Mouse (Mus musculus): ENCODE results near the gene Hoxb7. TPM values are rescaled to one million over a fixed set of nuclear protein-coding genes. Genes with fewer than 3 reads are reported as not detected.
A peak's percentile ranks its signal among the peaks of the same experiment; 100 is the strongest.

The Hoxb7 gene
- polyA plus RNA-seq, 1 experiment from 2014 or later: 1.8 TPM

- Histone ChIP-seq H3K4me3 (replicated peaks) (peak overlapping the region; percentile 12; the same call in 1 of the 2 replicates), H3K4me1 (replicated peaks) (peaks cover 18% of the 10 kb centered on the region), H3K4me2 (peak overlapping the region; percentile 44), H3K9ac (replicated peaks) (no peak overlapping the region), H3K36me3 (no peaks in the 10 kb centered on the region), H3K27me3 (peaks cover 100% of the 10 kb centered on the region), H3K9me3 (no peaks in the 10 kb centered on the region), H3K27ac (no peak overlapping the region)
- 2% methylated on average over 38 of the region's 38 CpGs for WGBS
- ATAC-seq (ENCODE audit: insufficient number of reproducible peaks, insufficient read depth, low FRiP score, low TSS enrichment, low read depth): no peak
These were observed 18.2 kb downstream of the Hoxb7 start for GRCm38 (mm10) chr11:96304381-96305195.

GRCm38 (mm10) chr11:96305505-96306182 lies 19.2 kb downstream of the Hoxb7 start:
- Histone ChIP-seq H3K27ac (no peak overlapping the region), H3K9ac (replicated peaks) (no peak overlapping the region), H3K4me3 (replicated peaks) (no peak overlapping the region; the same call in 1 of the 2 replicates), H3K4me1 (replicated peaks) (peaks cover 12% of the 10 kb centered on the region), H3K36me3 (no peaks in the 10 kb centered on the region), H3K4me2 (no peak overlapping the region), H3K27me3 (peaks cover 100% of the 10 kb centered on the region), H3K9me3 (no peaks in the 10 kb centered on the region)
- WGBS: 35% methylated on average over 6 of the region's 6 CpGs
- no peak for ATAC-seq (ENCODE audit: insufficient number of reproducible peaks, insufficient read depth, low FRiP score, low TSS enrichment, low read depth)

GRCm38 (mm10) chr11:96306183-96306907 lies 19.9 kb downstream of the Hoxb7 start:
- WGBS: 14% methylated on average over 7 of the region's 7 CpGs
- Histone ChIP-seq H3K27me3 (peaks cover 100% of the 10 kb centered on the region), H3K9me3 (no peaks in the 10 kb centered on the region), H3K4me2 (no peak overlapping the region), H3K9ac (replicated peaks) (no peak overlapping the region), H3K4me1 (replicated peaks) (peaks cover 8% of the 10 kb centered on the region), H3K36me3 (no peaks in the 10 kb centered on the region), H3K27ac (no peak overlapping the region), H3K4me3 (replicated peaks) (no peak overlapping the region)
- no peak for ATAC-seq (ENCODE audit: insufficient number of reproducible peaks, insufficient read depth, low FRiP score, low TSS enrichment, low read depth)

- H3K4me2 ChIP-seq: no peak overlapping the region
- H3K36me3 ChIP-seq: no peaks in the 10 kb centered on the region
- H3K4me3 ChIP-seq (replicated peaks): no peak overlapping the region
- WGBS: 2% methylated on average over 13 of the region's 13 CpGs
- peaks cover 100% of the 10 kb centered on the region for H3K27me3 ChIP-seq
- H3K4me1 ChIP-seq (replicated peaks): peaks cover 8% of the 10 kb centered on the region
- ATAC-seq (ENCODE audit: insufficient number of reproducible peaks, insufficient read depth, low FRiP score, low TSS enrichment, low read depth): no peak
- no peaks in the 10 kb centered on the region for H3K9me3 ChIP-seq
- H3K27ac ChIP-seq: no peak overlapping the region
- H3K9ac ChIP-seq (replicated peaks): no peak overlapping the region
These were observed 20.5 kb downstream of the Hoxb7 start for GRCm38 (mm10) chr11:96306908-96307269.

- ATAC-seq (ENCODE audit: insufficient number of reproducible peaks, insufficient read depth, low FRiP score, low TSS enrichment, low read depth): no peak
- Histone ChIP-seq H3K9me3 (no peaks in the 10 kb centered on the region), H3K27me3 (peaks cover 100% of the 10 kb centered on the region), H3K27ac (no peak overlapping the region), H3K36me3 (no peaks in the 10 kb centered on the region), H3K4me1 (replicated peaks) (peaks cover 5% of the 10 kb centered on the region), H3K4me3 (replicated peaks) (no peak overlapping the region), H3K9ac (replicated peaks) (no peak overlapping the region), H3K4me2 (no peak overlapping the region)
- WGBS: 13% methylated on average over 4 of the region's 4 CpGs
These were observed 22.3 kb downstream of the Hoxb7 start for GRCm38 (mm10) chr11:96308763-96309162.

GRCm38 (mm10) chr11:96309288-96309687 lies 22.9 kb downstream of the Hoxb7 start:
- Histone ChIP-seq H3K4me3 (replicated peaks) (no peak overlapping the region), H3K9me3 (no peaks in the 10 kb centered on the region), H3K4me1 (replicated peaks) (peaks cover 3% of the 10 kb centered on the region; the same call in 1 of the 2 replicates), H3K9ac (replicated peaks) (no peak overlapping the region), H3K4me2 (no peak overlapping the region), H3K27me3 (peaks cover 100% of the 10 kb centered on the region), H3K27ac (no peak overlapping the region), H3K36me3 (no peaks in the 10 kb centered on the region)
- no peak for ATAC-seq (ENCODE audit: insufficient number of reproducible peaks, insufficient read depth, low FRiP score, low TSS enrichment, low read depth)
- 18% methylated on average over 4 of the region's 4 CpGs for WGBS

- WGBS: 5% methylated on average over 20 of the region's 20 CpGs
- Histone ChIP-seq H3K4me1 (replicated peaks) (peaks cover 3% of the 10 kb centered on the region; the same call in 1 of the 2 replicates), H3K27me3 (peaks cover 100% of the 10 kb centered on the region), H3K4me3 (replicated peaks) (no peak overlapping the region), H3K9ac (replicated peaks) (no peak overlapping the region), H3K27ac (no peak overlapping the region), H3K9me3 (no peaks in the 10 kb centered on the region), H3K4me2 (no peak overlapping the region), H3K36me3 (no peaks in the 10 kb centered on the region)
- ATAC-seq (ENCODE audit: insufficient number of reproducible peaks, insufficient read depth, low FRiP score, low TSS enrichment, low read depth): no peak
These were observed 23.9 kb downstream of the Hoxb7 start for GRCm38 (mm10) chr11:96310183-96310938.

- Histone ChIP-seq H3K9me3 (no peaks in the 10 kb centered on the region), H3K27ac (no peak overlapping the region), H3K36me3 (no peaks in the 10 kb centered on the region), H3K4me3 (replicated peaks) (peak overlapping the region; percentile 23), H3K27me3 (peaks cover 100% of the 10 kb centered on the region), H3K4me1 (replicated peaks) (peaks cover 3% of the 10 kb centered on the region; the same call in 1 of the 2 replicates), H3K9ac (replicated peaks) (no peak overlapping the region), H3K4me2 (peak overlapping the region; percentile 42)
- WGBS: 6% methylated on average over 6 of the region's 6 CpGs
- no peak for ATAC-seq (ENCODE audit: insufficient number of reproducible peaks, insufficient read depth, low FRiP score, low TSS enrichment, low read depth)
These were observed 24.7 kb downstream of the Hoxb7 start for GRCm38 (mm10) chr11:96311097-96311496.

GRCm38 (mm10) chr11:96311520-96312417 lies 25.3 kb downstream of the Hoxb7 start:
- 0 out of 2 replicates have a peak, but pooled peaks have one; percentile 66 for ATAC-seq (ENCODE audit: insufficient number of reproducible peaks, insufficient read depth, low FRiP score, low TSS enrichment, low read depth)
- H3K27me3 ChIP-seq: peaks cover 100% of the 10 kb centered on the region
- H3K9ac ChIP-seq (replicated peaks): no peak overlapping the region; the same call in 1 of the 2 replicates
- peaks cover 3% of the 10 kb centered on the region; the same call in 1 of the 2 replicates for H3K4me1 ChIP-seq (replicated peaks)
- no peaks in the 10 kb centered on the region for H3K36me3 ChIP-seq
- H3K4me2 ChIP-seq: peak overlapping the region; percentile 42
- WGBS: under 1% methylated on average over 31 of the region's 31 CpGs
- no peak overlapping the region for H3K27ac ChIP-seq
- peak overlapping the region; percentile 23 for H3K4me3 ChIP-seq (replicated peaks)
- no peaks in the 10 kb centered on the region for H3K9me3 ChIP-seq

GRCm38 (mm10) chr11:96313134-96313533 lies 26.7 kb downstream of the Hoxb7 start:
- H3K9ac ChIP-seq (replicated peaks): no peak overlapping the region
- H3K9me3 ChIP-seq: no peaks in the 10 kb centered on the region
- H3K4me2 ChIP-seq: no peak overlapping the region
- H3K4me1 ChIP-seq (replicated peaks): 0 out of 2 replicates have a peak, but pooled peaks cover 3% of the 10 kb centered on the region
- no peak for ATAC-seq (ENCODE audit: insufficient number of reproducible peaks, insufficient read depth, low FRiP score, low TSS enrichment, low read depth)
- no peaks in the 10 kb centered on the region for H3K36me3 ChIP-seq
- H3K27me3 ChIP-seq: peaks cover 98% of the 10 kb centered on the region
- WGBS: 30% methylated on average over 2 of the region's 2 CpGs
- no peak overlapping the region for H3K4me3 ChIP-seq (replicated peaks)
- H3K27ac ChIP-seq: no peak overlapping the region
